Mouse (Mus musculus): ENCODE measurements around the gene Col6a4. TPM values are rescaled to one million over a fixed set of nuclear protein-coding genes. Genes with fewer than 3 reads are reported as not detected.

Col6a4 gene
- polyA plus RNA-seq, 1 experiment: 0.01 TPM

DNA sequence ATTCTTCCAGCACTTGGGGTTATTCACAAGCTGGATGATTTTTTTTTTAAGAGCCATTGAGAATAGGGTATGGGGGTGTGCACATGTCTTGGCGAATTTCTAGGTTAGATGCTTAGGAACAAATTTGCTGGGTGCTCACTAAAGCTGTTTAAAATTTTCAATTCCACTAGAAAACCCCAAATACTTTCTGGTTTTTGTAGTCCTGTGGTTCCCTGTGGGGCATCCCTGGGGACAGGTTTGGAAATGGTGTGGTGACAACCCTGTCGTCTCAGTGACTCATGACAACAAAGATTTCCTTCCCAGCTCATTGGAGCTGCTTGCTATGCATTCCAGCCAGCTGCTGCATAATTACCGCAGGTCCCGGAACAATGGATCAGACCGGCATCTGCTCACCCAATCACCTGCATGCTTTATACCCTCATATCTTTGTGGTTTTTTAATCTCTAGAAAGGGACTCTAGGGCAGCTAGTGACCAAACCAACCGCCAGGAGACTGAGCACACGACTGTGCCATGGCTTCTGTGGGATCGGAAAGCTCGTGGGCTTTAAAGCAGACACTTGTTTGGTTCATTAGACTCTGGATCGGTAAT, 111.6 kb downstream of the Col6a4 start:
- H3K79me2 ChIP-seq (ENCODE audit: control insufficient read depth, insufficient read depth): no peaks in the 10 kb centered on the region
- no peak overlapping the region for H3K4me2 ChIP-seq (ENCODE audit: low read depth)
- TF ChIP-seq MYOG (IDR thresholded peaks at IDR 0.05; ENCODE audit: control insufficient read depth in 1 of 3, insufficient read depth in 1 of 3, insufficient read length in 2 of 3, low read depth in 2 of 3) (no peak), CEBPB (IDR thresholded peaks at IDR 0.05; ENCODE audit: insufficient read depth, poor library complexity, severe bottlenecking) (no peak), POLR2A (IDR thresholded peaks at IDR 0.05; ENCODE audit: insufficient read length, low read depth) (no peak), TCF12 (IDR thresholded peaks at IDR 0.05; ENCODE audit: insufficient read depth, poor library complexity, severe bottlenecking) (no peak), REST (IDR thresholded peaks at IDR 0.05; ENCODE audit: insufficient read depth, insufficient read length) (no peak), USF1 (IDR thresholded peaks at IDR 0.05; ENCODE audit: low read depth) (no peak), POLR2AphosphoS2 (IDR thresholded peaks at IDR 0.05; ENCODE audit: insufficient read length, low read depth) (no peak), MAX (IDR thresholded peaks at IDR 0.05; ENCODE audit: low read depth) (no peak)
- no peaks in the 10 kb centered on the region for H3K36me3 ChIP-seq (ENCODE audit: control insufficient read depth, insufficient read depth)
- no peaks in the 10 kb centered on the region for H3K27me3 ChIP-seq (ENCODE audit: control insufficient read depth, insufficient read depth, insufficient read length)
- no peak overlapping the region for H3ac ChIP-seq (ENCODE audit: control insufficient read depth, insufficient read length)
- no peak overlapping the region for H3K4me3 ChIP-seq

DNA sequence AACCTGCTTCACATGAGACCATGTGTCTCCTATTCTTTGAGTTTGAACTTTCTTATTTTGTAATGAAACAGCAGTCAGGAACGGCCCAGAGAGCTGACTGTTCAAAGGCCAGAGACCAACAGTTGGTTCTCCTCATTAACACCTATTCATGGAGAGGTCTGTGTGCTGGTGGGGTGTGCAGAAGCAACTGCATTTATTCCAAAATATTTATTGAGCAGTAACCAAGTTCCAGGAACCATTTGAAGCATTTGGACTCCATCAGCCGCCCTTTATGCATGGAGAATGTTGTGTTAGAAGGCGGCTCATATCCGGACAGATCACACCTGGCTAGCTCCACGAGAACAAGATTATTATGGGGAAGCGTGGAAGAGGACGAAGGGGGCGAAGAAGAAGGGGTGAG, 118.1 kb downstream of the Col6a4 start:
- Histone ChIP-seq H3ac (ENCODE audit: control insufficient read depth, insufficient read length) (no peak overlapping the region), H3K4me2 (ENCODE audit: low read depth) (no peak overlapping the region), H3K79me2 (ENCODE audit: control insufficient read depth, insufficient read depth) (no peaks in the 10 kb centered on the region), H3K4me3 (no peak overlapping the region), H3K36me3 (ENCODE audit: control insufficient read depth, insufficient read depth) (no peaks in the 10 kb centered on the region), H3K27me3 (ENCODE audit: control insufficient read depth, insufficient read depth, insufficient read length) (no peaks in the 10 kb centered on the region)
- TF ChIP-seq TCF12 (IDR thresholded peaks at IDR 0.05; ENCODE audit: insufficient read depth, poor library complexity, severe bottlenecking) (no peak), POLR2A (IDR thresholded peaks at IDR 0.05; ENCODE audit: insufficient read length, low read depth) (no peak), REST (IDR thresholded peaks at IDR 0.05; ENCODE audit: insufficient read depth, insufficient read length) (no peak), MYOD1 (IDR thresholded peaks at IDR 0.05; ENCODE audit: control insufficient read depth in 1 of 3, insufficient read length in 2 of 3, low read depth in 2 of 3) (no peak), TCF3 (IDR thresholded peaks at IDR 0.05; ENCODE audit: insufficient read length, low read depth) (no peak), SRF (IDR thresholded peaks at IDR 0.05; ENCODE audit: control insufficient read depth, insufficient read length, low read depth) (no peak), E2F4 (IDR thresholded peaks at IDR 0.05; ENCODE audit: insufficient read depth) (no peak), MYOG (IDR thresholded peaks at IDR 0.05; ENCODE audit: control insufficient read depth in 1 of 3, insufficient read depth in 1 of 3, insufficient read length in 2 of 3, low read depth in 2 of 3) (no peak), POLR2AphosphoS2 (IDR thresholded peaks at IDR 0.05; ENCODE audit: insufficient read length, low read depth) (no peak), MAX (IDR thresholded peaks at IDR 0.05; ENCODE audit: low read depth) (no peak), USF1 (IDR thresholded peaks at IDR 0.05; ENCODE audit: low read depth) (no peak), CEBPB (IDR thresholded peaks at IDR 0.05; ENCODE audit: insufficient read depth, poor library complexity, severe bottlenecking) (no peak)

DNA sequence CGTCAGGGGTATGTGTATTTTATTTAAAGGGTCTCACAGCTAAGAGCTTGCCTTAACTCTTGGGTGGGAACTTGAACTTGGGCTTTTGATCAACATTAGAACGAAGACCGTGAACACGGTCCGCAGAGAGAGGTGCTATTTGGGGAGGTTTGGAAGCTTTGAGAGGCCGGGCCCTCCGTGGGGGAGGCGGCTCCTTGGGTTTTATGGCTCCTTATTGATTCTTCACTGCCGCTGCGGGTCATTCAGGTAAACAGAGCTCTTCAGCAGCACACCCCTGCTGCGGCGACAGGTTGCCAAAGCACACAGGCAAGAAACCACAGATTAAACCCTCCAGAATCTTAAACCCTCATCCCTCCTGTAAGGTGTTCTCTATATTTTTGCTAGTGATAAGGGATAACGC, 119.7 kb downstream of the Col6a4 start:
- Histone ChIP-seq H3K36me3 (ENCODE audit: control insufficient read depth, insufficient read depth) (no peaks in the 10 kb centered on the region), H3ac (ENCODE audit: control insufficient read depth, insufficient read length) (no peak overlapping the region), H3K27me3 (ENCODE audit: control insufficient read depth, insufficient read depth, insufficient read length) (no peaks in the 10 kb centered on the region), H3K4me2 (ENCODE audit: low read depth) (no peak overlapping the region), H3K4me3 (no peak overlapping the region), H3K79me2 (ENCODE audit: control insufficient read depth, insufficient read depth) (no peaks in the 10 kb centered on the region)
- TF ChIP-seq MYOD1 (IDR thresholded peaks at IDR 0.05; ENCODE audit: control insufficient read depth in 1 of 3, insufficient read length in 2 of 3, low read depth in 2 of 3): no peak
- no peak for TF ChIP-seq MAX (IDR thresholded peaks at IDR 0.05; ENCODE audit: low read depth)
- no peak for TF ChIP-seq E2F4 (IDR thresholded peaks at IDR 0.05; ENCODE audit: insufficient read depth)
- TF ChIP-seq CEBPB (IDR thresholded peaks at IDR 0.05; ENCODE audit: insufficient read depth, poor library complexity, severe bottlenecking): no peak
- no peak for TF ChIP-seq SRF (IDR thresholded peaks at IDR 0.05; ENCODE audit: control insufficient read depth, insufficient read length, low read depth)
- TF ChIP-seq TCF3 (IDR thresholded peaks at IDR 0.05; ENCODE audit: insufficient read length, low read depth): no peak
- no peak for TF ChIP-seq USF1 (IDR thresholded peaks at IDR 0.05; ENCODE audit: low read depth)
- no peak for TF ChIP-seq MYOG (IDR thresholded peaks at IDR 0.05; ENCODE audit: control insufficient read depth in 1 of 3, insufficient read depth in 1 of 3, insufficient read length in 2 of 3, low read depth in 2 of 3)
- no peak for TF ChIP-seq REST (IDR thresholded peaks at IDR 0.05; ENCODE audit: insufficient read depth, insufficient read length)
- no peak for TF ChIP-seq TCF12 (IDR thresholded peaks at IDR 0.05; ENCODE audit: insufficient read depth, poor library complexity, severe bottlenecking)
- no peak for TF ChIP-seq POLR2AphosphoS2 (IDR thresholded peaks at IDR 0.05; ENCODE audit: insufficient read length, low read depth)

DNA sequence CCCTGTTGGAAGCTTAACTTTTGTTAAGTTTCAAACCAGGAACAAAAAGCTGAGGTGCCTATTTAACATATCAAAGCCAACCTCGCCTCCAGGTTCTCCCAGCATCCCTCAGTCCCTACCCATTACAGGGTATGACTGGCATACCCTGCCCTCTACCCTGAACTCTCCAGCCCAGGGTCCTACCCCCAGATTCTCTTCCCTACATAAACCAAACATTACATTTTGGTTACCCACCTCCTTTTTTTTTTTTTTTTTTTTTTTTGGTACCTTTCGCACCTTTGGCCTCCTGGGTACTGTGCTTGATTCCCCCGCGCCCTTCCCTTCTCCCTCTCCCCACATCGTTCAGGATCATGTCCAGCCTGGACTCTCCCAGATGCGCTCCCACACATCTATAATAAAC, 120.3 kb downstream of the Col6a4 start:
- H3ac ChIP-seq (ENCODE audit: control insufficient read depth, insufficient read length): no peak overlapping the region
- no peak overlapping the region for H3K4me3 ChIP-seq
- no peaks in the 10 kb centered on the region for H3K27me3 ChIP-seq (ENCODE audit: control insufficient read depth, insufficient read depth, insufficient read length)
- H3K36me3 ChIP-seq (ENCODE audit: control insufficient read depth, insufficient read depth): no peaks in the 10 kb centered on the region
- TF ChIP-seq MYOG (IDR thresholded peaks at IDR 0.05; ENCODE audit: control insufficient read depth in 1 of 3, insufficient read depth in 1 of 3, insufficient read length in 2 of 3, low read depth in 2 of 3) (no peak), POLR2A (IDR thresholded peaks at IDR 0.05; ENCODE audit: insufficient read length, low read depth) (no peak), TCF3 (IDR thresholded peaks at IDR 0.05; ENCODE audit: insufficient read length, low read depth) (no peak), POLR2AphosphoS2 (IDR thresholded peaks at IDR 0.05; ENCODE audit: insufficient read length, low read depth) (no peak), SRF (IDR thresholded peaks at IDR 0.05; ENCODE audit: control insufficient read depth, insufficient read length, low read depth) (no peak), MYOD1 (IDR thresholded peaks at IDR 0.05; ENCODE audit: control insufficient read depth in 1 of 3, insufficient read length in 2 of 3, low read depth in 2 of 3) (no peak), USF1 (IDR thresholded peaks at IDR 0.05; ENCODE audit: low read depth) (no peak), TCF12 (IDR thresholded peaks at IDR 0.05; ENCODE audit: insufficient read depth, poor library complexity, severe bottlenecking) (no peak), E2F4 (IDR thresholded peaks at IDR 0.05; ENCODE audit: insufficient read depth) (no peak), CEBPB (IDR thresholded peaks at IDR 0.05; ENCODE audit: insufficient read depth, poor library complexity, severe bottlenecking) (no peak), REST (IDR thresholded peaks at IDR 0.05; ENCODE audit: insufficient read depth, insufficient read length) (no peak), MAX (IDR thresholded peaks at IDR 0.05; ENCODE audit: low read depth) (no peak)
- H3K4me2 ChIP-seq (ENCODE audit: low read depth): no peak overlapping the region
- no peaks in the 10 kb centered on the region for H3K79me2 ChIP-seq (ENCODE audit: control insufficient read depth, insufficient read depth)
